In the genomic region with DNA sequence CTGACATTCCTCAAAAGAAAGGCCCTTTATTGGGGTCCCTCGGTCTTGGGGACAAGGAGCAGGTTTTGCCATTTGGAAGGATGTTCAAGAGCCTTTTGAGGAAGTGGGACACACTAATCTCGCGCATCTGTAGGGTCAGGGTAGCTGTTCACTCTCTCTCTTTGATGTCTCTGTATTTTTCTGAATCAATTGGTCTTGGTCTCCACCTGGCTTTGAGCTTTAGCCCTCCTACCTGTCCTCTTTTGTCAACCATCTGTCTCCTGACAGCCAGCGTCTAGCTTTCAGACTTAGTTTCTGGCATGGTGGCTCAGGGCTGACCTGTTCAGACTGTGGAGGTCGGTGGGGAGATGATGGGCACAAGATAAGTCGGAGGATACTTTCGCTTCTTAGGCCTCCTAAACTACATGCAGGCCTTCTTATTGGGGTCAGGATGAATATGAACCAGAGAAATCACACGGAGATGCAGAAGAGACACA, we compare ENCODE assay signal across 7 mouse cellular contexts. TPM values are rescaled to one million over a fixed set of nuclear protein-coding genes. Genes with fewer than 3 reads are reported as not detected.
DNase-seq lines count a peak whose midpoint lies in the region; ATAC-seq and TF ChIP-seq lines count a peak whose summit lies in the region.

No protein-coding gene starts in this region.

- no peaks in the 10 kb centered on the region for H3K36me3 ChIP-seq in lung, postnatal 0 days (ENCODE audit: insufficient read depth, low read length)
- H3K36me3 ChIP-seq in erythroblast, embryonic 14.5 days (ENCODE audit: control insufficient read depth): no peaks in the 10 kb centered on the region
- peaks cover 11% of the 10 kb centered on the region for H3K36me3 ChIP-seq in limb, embryonic 13.5 days
- no peaks in the 10 kb centered on the region for H3K36me3 ChIP-seq in stomach, embryonic 16.5 days (ENCODE audit: control insufficient read depth, insufficient read depth, low read length)

- H3K27me3 ChIP-seq in lung, postnatal 0 days (replicated peaks; ENCODE audit: insufficient read depth, low read length): no peaks in the 10 kb centered on the region
- peaks cover 63% of the 10 kb centered on the region for H3K27me3 ChIP-seq in erythroblast, embryonic 14.5 days (ENCODE audit: control insufficient read depth)
- H3K27me3 ChIP-seq in limb, embryonic 13.5 days: no peaks in the 10 kb centered on the region
- no peaks in the 10 kb centered on the region for H3K27me3 ChIP-seq in stomach, embryonic 16.5 days (ENCODE audit: control insufficient read depth, insufficient read depth, low read length)

- H3K9me3 ChIP-seq in lung, postnatal 0 days (ENCODE audit: low read length): no peaks in the 10 kb centered on the region
- peaks cover 3% of the 10 kb centered on the region; the same call in 1 of the 2 replicates for H3K9me3 ChIP-seq in erythroblast, embryonic 14.5 days (ENCODE audit: control insufficient read depth, low read length)
- no peaks in the 10 kb centered on the region for H3K9me3 ChIP-seq in limb, embryonic 13.5 days
- H3K9me3 ChIP-seq in stomach, embryonic 16.5 days (replicated peaks; ENCODE audit: control insufficient read depth, low read length): no peaks in the 10 kb centered on the region

- H3K9ac ChIP-seq in lung, postnatal 0 days (replicated peaks; ENCODE audit: low read depth): peak overlapping the region; percentile 26
- H3K9ac ChIP-seq in limb, embryonic 13.5 days: peak overlapping the region; percentile 87
- peak overlapping the region; percentile 69 for H3K9ac ChIP-seq in stomach, embryonic 16.5 days (ENCODE audit: low read length)

- no peak for ATAC-seq in lung, postnatal 0 days
- ATAC-seq in limb, embryonic 13.5 days (ENCODE audit: low FRiP score, low read depth): no peak
- ATAC-seq in stomach, embryonic 16.5 days (ENCODE audit: insufficient read depth, low FRiP score): no peak

- DNase-seq in lung, postnatal 0 days (ENCODE audit: low spot score): no peak
- no peak for DNase-seq in lung, postnatal 14 days
- no peak for DNase-seq in gastrocnemius, postnatal 25 days
- DNase-seq in right cerebral cortex, postnatal 36 days (ENCODE audit: low spot score in 2 of 2): no peak

- no peak for TF ChIP-seq EP300 in lung, postnatal 0 days (IDR thresholded peaks at IDR 0.05)

- no peak overlapping the region for H3K27ac ChIP-seq in lung, postnatal 0 days (ENCODE audit: low read length)
- H3K27ac ChIP-seq in limb, embryonic 13.5 days: no peak overlapping the region
- H3K27ac ChIP-seq in stomach, embryonic 16.5 days (ENCODE audit: low read length): no peak overlapping the region

- H3K4me3 ChIP-seq in lung, postnatal 0 days (ENCODE audit: low read depth, low read length): peak overlapping the region; percentile 65
- peak overlapping the region; percentile 72 for H3K4me3 ChIP-seq in erythroblast, embryonic 14.5 days (replicated peaks)
- peak overlapping the region; percentile 92 for H3K4me3 ChIP-seq in limb, embryonic 13.5 days
- peak overlapping the region; percentile 79 for H3K4me3 ChIP-seq in stomach, embryonic 16.5 days (replicated peaks; ENCODE audit: low read length)

- peaks cover 4% of the 10 kb centered on the region; the same call in 1 of the 2 replicates for H3K4me1 ChIP-seq in lung, postnatal 0 days (ENCODE audit: insufficient read depth, low read depth, low read length)
- H3K4me1 ChIP-seq in erythroblast, embryonic 14.5 days (ENCODE audit: control insufficient read depth): peaks cover 25% of the 10 kb centered on the region
- H3K4me1 ChIP-seq in limb, embryonic 13.5 days: peaks cover 34% of the 10 kb centered on the region
- peaks cover 32% of the 10 kb centered on the region for H3K4me1 ChIP-seq in stomach, embryonic 16.5 days (ENCODE audit: control insufficient read depth, insufficient read depth, low read length)

- peak overlapping the region; percentile 81 for H3K4me2 ChIP-seq in lung, postnatal 0 days (replicated peaks; ENCODE audit: low read depth, low read length)
- H3K4me2 ChIP-seq in limb, embryonic 13.5 days (replicated peaks): peak overlapping the region; percentile 86
- H3K4me2 ChIP-seq in stomach, embryonic 16.5 days (ENCODE audit: low read depth, low read length): peak overlapping the region; percentile 86

- 16% methylated on average over 8 of the region's 8 CpGs for WGBS in lung, postnatal 0 days
- 18% methylated on average over 8 of the region's 8 CpGs for WGBS in limb, embryonic 13.5 days
- 31% methylated on average over 8 of the region's 8 CpGs for WGBS in stomach, embryonic 16.5 days

- no peak for TF ChIP-seq CTCF in lung, postnatal 0 days (IDR thresholded peaks at IDR 0.05)

RNA-seq across cellular contexts. Expression of gene Sema6c, which starts 0.7 kb away (rescaled TPM):
- 1.3 and 1.8 TPM in 2 replicates for polyA plus RNA-seq in lung, postnatal 0 days (2015; fragmentation: Nextera tagmentation; extraction: Ambion mirVana)
- polyA plus RNA-seq in erythroblast, embryonic 14.5 days (2012): 0.01 and 0.04 TPM in 2 replicates
- polyA plus RNA-seq in limb, embryonic 13.5 days (2015; fragmentation: Nextera tagmentation; extraction: Ambion mirVana): 11.1 and 11.7 TPM in 2 replicates
- polyA plus RNA-seq in stomach, embryonic 16.5 days (2015; fragmentation: Nextera tagmentation; extraction: Ambion mirVana): 1.5 and 2.6 TPM in 2 replicates
- total RNA-seq in gastrocnemius, postnatal 25 days (2021): 100 to 1,000 TPM in 1 of 2 experiments, 10 to 100 TPM in 1; 98.2 to 101 TPM

RNA-seq across cellular contexts. Expression of gene Tnfaip8l2, which starts 17.4 kb away (rescaled TPM):
- 9.0 and 9.7 TPM in 2 replicates for polyA plus RNA-seq in lung, postnatal 0 days (2015; fragmentation: Nextera tagmentation; extraction: Ambion mirVana)
- 0.04 and 0.17 TPM in 2 replicates for polyA plus RNA-seq in erythroblast, embryonic 14.5 days (2012)
- polyA plus RNA-seq in limb, embryonic 13.5 days (2015; fragmentation: Nextera tagmentation; extraction: Ambion mirVana): 2.6 and 3.1 TPM in 2 replicates
- polyA plus RNA-seq in stomach, embryonic 16.5 days (2015; fragmentation: Nextera tagmentation; extraction: Ambion mirVana): 5.4 and 6.5 TPM in 2 replicates
- under 1 TPM; 0.48 to 0.97 TPM for total RNA-seq in gastrocnemius, postnatal 25 days (2021)

RNA-seq across cellular contexts. Expression of gene Lysmd1, which starts 25.7 kb away (rescaled TPM):
- 13.3 and 14.0 TPM in 2 replicates for polyA plus RNA-seq in lung, postnatal 0 days (2015; fragmentation: Nextera tagmentation; extraction: Ambion mirVana)
- polyA plus RNA-seq in erythroblast, embryonic 14.5 days (2012): 0.90 and 1.1 TPM in 2 replicates
- polyA plus RNA-seq in limb, embryonic 13.5 days (2015; fragmentation: Nextera tagmentation; extraction: Ambion mirVana): 19.1 and 19.6 TPM in 2 replicates
- 13.7 and 14.5 TPM in 2 replicates for polyA plus RNA-seq in stomach, embryonic 16.5 days (2015; fragmentation: Nextera tagmentation; extraction: Ambion mirVana)
- total RNA-seq in gastrocnemius, postnatal 25 days (2021): 1 to 10 TPM; 6.4 to 7.0 TPM

RNA-seq across cellular contexts. Expression of gene Scnm1, which starts 25.7 kb away (rescaled TPM):
- polyA plus RNA-seq in lung, postnatal 0 days (2015; fragmentation: Nextera tagmentation; extraction: Ambion mirVana): 51.8 and 54.1 TPM in 2 replicates
- 0.63 and 0.86 TPM in 2 replicates for polyA plus RNA-seq in erythroblast, embryonic 14.5 days (2012)
- polyA plus RNA-seq in limb, embryonic 13.5 days (2015; fragmentation: Nextera tagmentation; extraction: Ambion mirVana): 82.4 and 84.4 TPM in 2 replicates
- 55.8 and 58.2 TPM in 2 replicates for polyA plus RNA-seq in stomach, embryonic 16.5 days (2015; fragmentation: Nextera tagmentation; extraction: Ambion mirVana)
- 10 to 100 TPM; 26.6 to 34.1 TPM for total RNA-seq in gastrocnemius, postnatal 25 days (2021)

RNA-seq across cellular contexts. Expression of gene Tmod4, which starts 35.3 kb away (rescaled TPM):
- 2.0 and 2.9 TPM in 2 replicates for polyA plus RNA-seq in lung, postnatal 0 days (2015; fragmentation: Nextera tagmentation; extraction: Ambion mirVana)
- not detected in 2 replicates for polyA plus RNA-seq in erythroblast, embryonic 14.5 days (2012)
- 1.9 and 2.5 TPM in 2 replicates for polyA plus RNA-seq in limb, embryonic 13.5 days (2015; fragmentation: Nextera tagmentation; extraction: Ambion mirVana)
- 2.2 and 7.3 TPM in 2 replicates for polyA plus RNA-seq in stomach, embryonic 16.5 days (2015; fragmentation: Nextera tagmentation; extraction: Ambion mirVana)
- 100 to 1,000 TPM; 481 to 623 TPM for total RNA-seq in gastrocnemius, postnatal 25 days (2021)

Comparison
In these comparisons a context has a peak if more than half of its experiments do, and no peak if none do; other contexts are left out.
1. H3K9ac ChIP-seq: peak in every context shown above with its lines; median percentile 87 in limb, embryonic 13.5 days; 69 in stomach, embryonic 16.5 days; 26 in lung, postnatal 0 days.